Mouse (Mus musculus): ENCODE results near the gene Cpne5. TPM values are rescaled to one million over a fixed set of nuclear protein-coding genes. Genes with fewer than 3 reads are reported as not detected.
"Not testable (repeated sequence)": the region's sequence is repeated elsewhere in the genome, so short reads cannot be mapped to it uniquely, and the experiment has no call there.

The Cpne5 gene
- total RNA-seq, 2 experiments from 2014 or later, result 121 to 149 TPM

DNA sequence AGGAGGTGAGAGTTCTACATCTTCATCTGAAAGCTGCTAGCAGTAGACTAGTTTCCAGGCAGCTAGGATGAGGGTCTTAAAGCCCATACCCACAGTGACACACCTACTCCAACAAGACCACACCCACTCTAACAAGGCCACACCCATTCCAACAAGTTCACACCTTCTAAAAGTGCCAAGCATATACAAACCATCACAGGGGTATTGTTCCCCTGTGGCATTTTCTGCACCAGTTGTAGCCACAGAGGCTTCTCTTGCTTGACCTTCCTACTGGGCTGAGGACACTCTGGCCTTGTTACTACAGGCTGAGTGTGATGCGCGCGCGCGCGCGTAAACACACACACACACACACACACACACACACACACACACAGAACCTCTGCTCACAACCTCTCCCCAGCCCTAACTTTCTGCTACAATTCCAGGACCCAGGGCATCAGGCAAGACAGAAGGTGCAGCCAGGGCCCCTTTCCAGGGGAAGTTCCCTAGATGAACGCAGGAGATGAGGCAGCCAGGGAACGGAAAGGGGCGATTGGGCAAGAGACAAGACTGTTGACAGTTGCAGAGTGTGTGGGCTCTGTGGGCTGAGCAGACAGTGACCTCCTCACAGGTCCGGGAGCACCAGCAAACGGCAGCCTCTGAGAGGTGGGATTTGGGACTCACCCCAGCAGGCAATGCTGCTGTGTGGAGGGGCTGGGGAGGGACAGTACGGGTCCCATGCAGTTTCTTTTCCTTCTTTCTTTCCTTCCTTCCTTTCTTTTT lies 124.2 kb downstream of the Cpne5 start, which contains the start of gene Rab44:
Rab44 (plus strand) TSS at position 555 of the 762 bp plus-strand sequence.
- no peak for DNase-seq (ENCODE audit: low spot score in 2 of 2)
- intact Hi-C loops (cut with DNase I), result no loop called here

DNA sequence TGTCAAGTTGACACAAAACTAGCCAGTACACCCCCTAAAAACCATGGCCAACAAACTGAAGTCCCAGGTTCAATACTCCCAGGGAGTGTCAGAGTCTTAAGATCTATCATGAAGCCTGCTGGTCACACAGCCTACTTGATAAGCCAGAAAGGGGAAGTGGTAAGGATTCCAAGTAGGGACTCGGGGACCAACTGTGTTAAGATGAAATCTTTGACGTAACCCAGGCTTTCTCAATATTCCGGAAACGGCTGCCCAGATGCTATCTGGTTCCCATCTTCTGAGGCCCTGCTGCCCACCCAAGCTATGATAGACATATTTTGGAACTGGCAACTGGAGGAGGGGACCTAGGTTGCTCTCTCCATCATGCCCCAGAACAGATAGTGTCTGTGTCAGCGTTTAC lies 126.6 kb downstream of the Cpne5 start:
- no peak for DNase-seq (ENCODE audit: low spot score in 2 of 2)
- intact Hi-C loops (cut with DNase I), result no loop called here

DNA sequence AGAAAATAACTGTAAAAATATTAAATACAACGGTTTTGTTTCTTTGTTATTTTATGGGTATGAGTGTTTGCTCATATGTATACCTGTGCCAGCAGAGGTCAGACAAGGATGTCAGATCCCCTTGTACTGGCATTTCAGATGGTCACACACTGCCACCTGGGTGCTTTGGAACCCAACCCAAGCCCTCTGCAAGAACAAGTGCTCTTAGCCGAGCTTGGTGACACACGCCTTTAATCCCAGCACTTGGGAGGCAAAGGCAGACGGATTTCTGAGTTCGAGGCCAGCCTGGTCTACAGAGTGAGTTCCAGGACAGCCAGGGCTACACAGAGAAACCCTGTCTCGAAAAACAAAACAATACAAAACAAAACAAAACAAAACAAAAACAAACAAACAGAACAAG lies 127.6 kb downstream of the Cpne5 start:
- DNase-seq (ENCODE audit: low spot score in 2 of 2); intact Hi-C loops (cut with DNase I): not testable (repeated sequence)

Other genes starting within 250 kb of the Cpne5 start
- 10 to 100 TPM; 44.9 to 59.3 TPM for gene Stk38, start 230.2 kb downstream of the Cpne5 start, total RNA-seq (2021)
- gene Srsf3, start 205.5 kb downstream of the Cpne5 start, total RNA-seq (2021), result 100 to 1,000 TPM; 113 to 117 TPM
- 10 to 100 TPM; 36.0 to 54.2 TPM for gene Cdkn1a, start 147.2 kb downstream of the Cpne5 start, total RNA-seq (2021)
- under 1 TPM in 1 of 2 experiments, not detected in 1; 0.14 TPM for gene Rab44, start 124.0 kb downstream of the Cpne5 start, total RNA-seq (2021)
- 10 to 100 TPM; 19.7 to 20.8 TPM for gene Ppil1, start 26.0 kb upstream of the Cpne5 start, total RNA-seq (2021)
- gene BC004004, start 30.6 kb upstream of the Cpne5 start, total RNA-seq (2021), result 10 to 100 TPM; 86.2 to 93.7 TPM
- 1 to 10 TPM; 1.1 to 1.5 TPM for gene Pi16, start 79.5 kb upstream of the Cpne5 start, total RNA-seq (2021)
- 100 to 1,000 TPM; 553 to 573 TPM for gene Mtch1, start 109.8 kb upstream of the Cpne5 start, total RNA-seq (2021)
- 1 to 10 TPM; 5.2 to 6.8 TPM for gene Fgd2, start 122.7 kb upstream of the Cpne5 start, total RNA-seq (2021)

Measured in left cerebral cortex, postnatal 25 days (tissue).